Mouse (Mus musculus) lung, adult 2 months (tissue): ENCODE measurements at regions not wholly inside any gene's neighbourhood (a gene's known extent, or its start where the extent isn't known, plus 50 kb on each side); places are given as distances from the start of the nearest gene placed in this dataset.
A peak's percentile ranks its signal among the peaks of the same experiment; 100 is the strongest.

Source experiments
- DNase-seq: peaks from one replicate; pipeline ENCODE4 v3.0.0; 2022
- H3K4me1 ChIP-seq: fragments of 200-500 bp; 2 replicates; pipeline ENCODE4 v1.6.1; 2011; ENCODE audit warnings: low read length; ENCODE audit not compliant: control insufficient read depth, insufficient read depth
- H3K4me3 ChIP-seq: fragments of 200-500 bp; replicated peaks from 2 replicates; pipeline ENCODE3; 2011; ENCODE audit warnings: low read depth, mild to moderate bottlenecking, control low read depth, low read length; ENCODE audit errors: extremely low read depth
- CTCF ChIP-seq: fragments of 200-500 bp; IDR thresholded peaks from 2 replicates; pipeline ENCODE4 v1.5.1; 2011; ENCODE audit warnings: mild to moderate bottlenecking, low read length, control low read depth; ENCODE audit not compliant: insufficient read depth
- POLR2A ChIP-seq: fragments of 200-500 bp; IDR thresholded peaks from 2 replicates; pipeline ENCODE4 v1.6.1; 2011; ENCODE audit warnings: low read depth, mild to moderate bottlenecking, control low read depth, low read length, borderline replicate concordance; ENCODE audit errors: extremely low read depth
- WGBS: fragments of 180-500 bp; shearing (Covaris S2); methylation state at CpG from one replicate; pipeline ENCODE4 v1.1.7; 2018; 5-methylcytosine and 5-hydroxymethylcytosine counted together

- peaks cover 6% of the 10 kb centered on the region for H3K4me1 ChIP-seq
- TF ChIP-seq POLR2A (no peak), CTCF (peak; percentile 25; the same call in 1 of the 2 replicates)
- WGBS, result 4% methylated on average over 21 of the region's 21 CpGs
- peak; percentile 64 for DNase-seq
- peak overlapping the region; percentile 37 for H3K4me3 ChIP-seq
Measured at GRCm38 (mm10) chr2:61401636-61402587, 176.5 kb upstream of the Tank start.

- no peak for DNase-seq
- 61% methylated on average over 9 of the region's 9 CpGs for WGBS
- H3K4me3 ChIP-seq, result no peak overlapping the region
- no peak for TF ChIP-seq CTCF
- no peak for TF ChIP-seq POLR2A
- peaks cover 6% of the 10 kb centered on the region for H3K4me1 ChIP-seq
Measured at GRCm38 (mm10) chr2:61398633-61399032, 179.8 kb upstream of the Tank start.

GRCm38 (mm10) chr2:61389622-61390021 lies 188.8 kb upstream of the Tank start:
- TF ChIP-seq CTCF (no peak), POLR2A (no peak)
- Histone ChIP-seq H3K4me3 (no peak overlapping the region), H3K4me1 (peaks cover 11% of the 10 kb centered on the region)
- no peak for DNase-seq

GRCm38 (mm10) chr2:61389207-61389606 lies 189.2 kb upstream of the Tank start:
- Histone ChIP-seq H3K4me3 (no peak overlapping the region), H3K4me1 (peaks cover 11% of the 10 kb centered on the region)
- no peak for DNase-seq
- TF ChIP-seq CTCF (no peak), POLR2A (no peak)
- WGBS, result 57% methylated on average over 1 of the region's 1 CpGs

- TF ChIP-seq CTCF, result no peak
- no peak for TF ChIP-seq POLR2A
- 41% methylated on average over 5 of the region's 5 CpGs for WGBS
- no peak for DNase-seq
- Histone ChIP-seq H3K4me1 (peaks cover 11% of the 10 kb centered on the region), H3K4me3 (no peak overlapping the region)
Measured at GRCm38 (mm10) chr2:61387561-61387960, 190.8 kb upstream of the Tank start.

- Histone ChIP-seq H3K4me3 (no peak overlapping the region), H3K4me1 (peaks cover 6% of the 10 kb centered on the region)
- no peak for TF ChIP-seq POLR2A
- TF ChIP-seq CTCF, result no peak
- DNase-seq, result no peak
- WGBS, result 80% methylated on average over 5 of the region's 5 CpGs
Measured at GRCm38 (mm10) chr2:61386966-61387365, 191.4 kb upstream of the Tank start.

- TF ChIP-seq CTCF (no peak), POLR2A (no peak)
- Histone ChIP-seq H3K4me1 (peaks cover 5% of the 10 kb centered on the region), H3K4me3 (no peak overlapping the region)
- no peak for DNase-seq
- WGBS, result 46% methylated on average over 6 of the region's 6 CpGs
Measured at GRCm38 (mm10) chr2:61384467-61384866, 193.9 kb upstream of the Tank start.

- Histone ChIP-seq H3K4me1 (peaks cover 5% of the 10 kb centered on the region), H3K4me3 (no peak overlapping the region)
- TF ChIP-seq POLR2A (no peak), CTCF (no peak)
- WGBS, result 100% methylated on average over 1 of the region's 1 CpGs
- DNase-seq, result no peak
Measured at GRCm38 (mm10) chr2:61383744-61384295, 194.6 kb upstream of the Tank start.

GRCm38 (mm10) chr2:61379076-61379475 lies 199.3 kb upstream of the Tank start:
- no peak for TF ChIP-seq CTCF
- no peak for TF ChIP-seq POLR2A
- Histone ChIP-seq H3K4me3 (no peak overlapping the region), H3K4me1 (no peaks in the 10 kb centered on the region)
- WGBS, result 74% methylated on average over 5 of the region's 5 CpGs
- DNase-seq, result no peak

GRCm38 (mm10) chr2:61378297-61378696 lies 200.1 kb upstream of the Tank start:
- 79% methylated on average over 5 of the region's 5 CpGs for WGBS
- no peak overlapping the region for H3K4me3 ChIP-seq
- TF ChIP-seq POLR2A, result no peak
- TF ChIP-seq CTCF, result no peak
- no peaks in the 10 kb centered on the region for H3K4me1 ChIP-seq
- no peak for DNase-seq
